Mouse (Mus musculus): ENCODE data around the gene Zdhhc13. TPM values are rescaled to one million over a fixed set of nuclear protein-coding genes. Genes with fewer than 3 reads are reported as not detected.

The Zdhhc13 gene
- polyA plus RNA-seq, 1 experiment from 2014 or later = 33.7 TPM

GRCm38 (mm10) chr7:48825170-48825569, 36.4 kb downstream of the Zdhhc13 start:
- ATAC-seq (ENCODE audit: insufficient number of reproducible peaks, low FRiP score, low TSS enrichment, low read depth) = no peak
- no peaks in the 10 kb centered on the region for H3K9me3 ChIP-seq (replicated peaks)
- H3K9ac ChIP-seq = no peak overlapping the region
- H3K36me3 ChIP-seq = peaks cover 62% of the 10 kb centered on the region
- no peak overlapping the region for H3K4me2 ChIP-seq (replicated peaks)
- no peak overlapping the region for H3K27ac ChIP-seq (replicated peaks)
- no peak overlapping the region for H3K4me3 ChIP-seq (replicated peaks)
- H3K27me3 ChIP-seq = no peaks in the 10 kb centered on the region
- WGBS = 84% methylated on average over 6 of the region's 6 CpGs
- H3K4me1 ChIP-seq = no peaks in the 10 kb centered on the region

- Histone ChIP-seq H3K27me3 (no peaks in the 10 kb centered on the region), H3K4me1 (no peaks in the 10 kb centered on the region), H3K27ac (replicated peaks) (no peak overlapping the region), H3K9me3 (replicated peaks) (no peaks in the 10 kb centered on the region), H3K9ac (no peak overlapping the region), H3K36me3 (peaks cover 35% of the 10 kb centered on the region), H3K4me2 (replicated peaks) (no peak overlapping the region), H3K4me3 (replicated peaks) (no peak overlapping the region)
- 76% methylated on average over 5 of the region's 5 CpGs for WGBS
- no peak for ATAC-seq (ENCODE audit: insufficient number of reproducible peaks, low FRiP score, low TSS enrichment, low read depth)
Observed at GRCm38 (mm10) chr7:48829177-48829910, 40.5 kb downstream of the Zdhhc13 start.

GRCm38 (mm10) chr7:48830395-48830794, 41.6 kb downstream of the Zdhhc13 start:
- no peaks in the 10 kb centered on the region for H3K4me1 ChIP-seq
- 39% methylated on average over 2 of the region's 2 CpGs for WGBS
- no peak overlapping the region for H3K9ac ChIP-seq
- no peak overlapping the region for H3K4me3 ChIP-seq (replicated peaks)
- no peaks in the 10 kb centered on the region for H3K9me3 ChIP-seq (replicated peaks)
- no peaks in the 10 kb centered on the region for H3K27me3 ChIP-seq
- no peak overlapping the region for H3K27ac ChIP-seq (replicated peaks)
- H3K4me2 ChIP-seq (replicated peaks) = no peak overlapping the region
- peaks cover 24% of the 10 kb centered on the region for H3K36me3 ChIP-seq
- ATAC-seq (ENCODE audit: insufficient number of reproducible peaks, low FRiP score, low TSS enrichment, low read depth) = no peak

- Histone ChIP-seq H3K4me2 (replicated peaks) (no peak overlapping the region), H3K27ac (replicated peaks) (no peak overlapping the region), H3K36me3 (peaks cover 5% of the 10 kb centered on the region; the same call in 1 of the 2 replicates), H3K9me3 (replicated peaks) (no peaks in the 10 kb centered on the region), H3K4me3 (replicated peaks) (no peak overlapping the region), H3K4me1 (no peaks in the 10 kb centered on the region), H3K9ac (no peak overlapping the region), H3K27me3 (no peaks in the 10 kb centered on the region)
- 71% methylated on average over 1 of the region's 1 CpGs for WGBS
- ATAC-seq (ENCODE audit: insufficient number of reproducible peaks, low FRiP score, low TSS enrichment, low read depth) = no peak
Observed at GRCm38 (mm10) chr7:48832735-48833134, 43.9 kb downstream of the Zdhhc13 start.

GRCm38 (mm10) chr7:48834371-48834970, 45.7 kb downstream of the Zdhhc13 start:
- Histone ChIP-seq H3K4me1 (no peaks in the 10 kb centered on the region), H3K27ac (replicated peaks) (no peak overlapping the region), H3K36me3 (no peaks in the 10 kb centered on the region), H3K9ac (no peak overlapping the region), H3K9me3 (replicated peaks) (no peaks in the 10 kb centered on the region), H3K27me3 (no peaks in the 10 kb centered on the region), H3K4me2 (replicated peaks) (no peak overlapping the region), H3K4me3 (replicated peaks) (no peak overlapping the region)
- WGBS = 48% methylated on average over 4 of the region's 4 CpGs
- ATAC-seq (ENCODE audit: insufficient number of reproducible peaks, low FRiP score, low TSS enrichment, low read depth) = no peak

- Histone ChIP-seq H3K4me3 (replicated peaks) (no peak overlapping the region), H3K27me3 (no peaks in the 10 kb centered on the region), H3K9me3 (replicated peaks) (no peaks in the 10 kb centered on the region), H3K4me2 (replicated peaks) (no peak overlapping the region), H3K36me3 (no peaks in the 10 kb centered on the region), H3K4me1 (no peaks in the 10 kb centered on the region), H3K27ac (replicated peaks) (no peak overlapping the region), H3K9ac (no peak overlapping the region)
- no peak for ATAC-seq (ENCODE audit: insufficient number of reproducible peaks, low FRiP score, low TSS enrichment, low read depth)
- 78% methylated on average over 12 of the region's 12 CpGs for WGBS
Observed at GRCm38 (mm10) chr7:48834989-48835626, 46.3 kb downstream of the Zdhhc13 start.

- H3K36me3 ChIP-seq = no peaks in the 10 kb centered on the region
- H3K4me1 ChIP-seq = no peaks in the 10 kb centered on the region
- no peak overlapping the region for H3K4me2 ChIP-seq (replicated peaks)
- H3K27me3 ChIP-seq = no peaks in the 10 kb centered on the region
- 64% methylated on average over 6 of the region's 6 CpGs for WGBS
- no peak overlapping the region for H3K4me3 ChIP-seq (replicated peaks)
- ATAC-seq (ENCODE audit: insufficient number of reproducible peaks, low FRiP score, low TSS enrichment, low read depth) = no peak
- no peak overlapping the region for H3K27ac ChIP-seq (replicated peaks)
- H3K9me3 ChIP-seq (replicated peaks) = no peaks in the 10 kb centered on the region
- H3K9ac ChIP-seq = no peak overlapping the region
Observed at GRCm38 (mm10) chr7:48836949-48837348, 48.1 kb downstream of the Zdhhc13 start.

- 60% methylated on average over 2 of the region's 2 CpGs for WGBS
- Histone ChIP-seq H3K36me3 (no peaks in the 10 kb centered on the region), H3K27me3 (no peaks in the 10 kb centered on the region), H3K9ac (no peak overlapping the region), H3K9me3 (replicated peaks) (no peaks in the 10 kb centered on the region), H3K27ac (replicated peaks) (no peak overlapping the region), H3K4me1 (no peaks in the 10 kb centered on the region), H3K4me2 (replicated peaks) (no peak overlapping the region), H3K4me3 (replicated peaks) (no peak overlapping the region)
- ATAC-seq (ENCODE audit: insufficient number of reproducible peaks, low FRiP score, low TSS enrichment, low read depth) = no peak
Observed at GRCm38 (mm10) chr7:48838434-48838833, 49.6 kb downstream of the Zdhhc13 start.

GRCm38 (mm10) chr7:48840545-48840944, 51.7 kb downstream of the Zdhhc13 start:
- H3K9ac ChIP-seq = no peak overlapping the region
- H3K4me3 ChIP-seq (replicated peaks) = no peak overlapping the region
- ATAC-seq (ENCODE audit: insufficient number of reproducible peaks, low FRiP score, low TSS enrichment, low read depth) = no peak
- no peak overlapping the region for H3K27ac ChIP-seq (replicated peaks)
- H3K4me2 ChIP-seq (replicated peaks) = no peak overlapping the region
- H3K36me3 ChIP-seq = no peaks in the 10 kb centered on the region
- H3K27me3 ChIP-seq = no peaks in the 10 kb centered on the region
- no peaks in the 10 kb centered on the region for H3K4me1 ChIP-seq
- H3K9me3 ChIP-seq (replicated peaks) = no peaks in the 10 kb centered on the region
- WGBS = 69% methylated on average over 2 of the region's 2 CpGs

GRCm38 (mm10) chr7:48841538-48841937, 52.7 kb downstream of the Zdhhc13 start:
- 67% methylated on average over 4 of the region's 4 CpGs for WGBS

GRCm38 (mm10) chr7:48842353-48842752, 53.5 kb downstream of the Zdhhc13 start:
- H3K4me1 ChIP-seq = no peaks in the 10 kb centered on the region
- no peak overlapping the region for H3K4me3 ChIP-seq (replicated peaks)
- H3K36me3 ChIP-seq = no peaks in the 10 kb centered on the region
- no peak overlapping the region for H3K4me2 ChIP-seq (replicated peaks)
- H3K27me3 ChIP-seq = no peaks in the 10 kb centered on the region
- H3K9ac ChIP-seq = no peak overlapping the region
- ATAC-seq (ENCODE audit: insufficient number of reproducible peaks, low FRiP score, low TSS enrichment, low read depth) = no peak
- WGBS = 71% methylated on average over 3 of the region's 3 CpGs
- H3K9me3 ChIP-seq (replicated peaks) = no peaks in the 10 kb centered on the region
- no peak overlapping the region for H3K27ac ChIP-seq (replicated peaks)

More at GRCm38 (mm10) chr7:48841538-48841937, 52.7 kb downstream of the Zdhhc13 start:
- Histone ChIP-seq H3K9ac (no peak overlapping the region), H3K4me3 (replicated peaks) (no peak overlapping the region), H3K4me1 (no peaks in the 10 kb centered on the region), H3K36me3 (no peaks in the 10 kb centered on the region), H3K27ac (replicated peaks) (no peak overlapping the region), H3K27me3 (no peaks in the 10 kb centered on the region), H3K9me3 (replicated peaks) (no peaks in the 10 kb centered on the region), H3K4me2 (replicated peaks) (no peak overlapping the region)
- no peak for ATAC-seq (ENCODE audit: insufficient number of reproducible peaks, low FRiP score, low TSS enrichment, low read depth)

Data from embryonic facial prominence, embryonic 15.5 days (tissue).